1 mouse cellular context compared by ENCODE assay signal in the genomic region with DNA sequence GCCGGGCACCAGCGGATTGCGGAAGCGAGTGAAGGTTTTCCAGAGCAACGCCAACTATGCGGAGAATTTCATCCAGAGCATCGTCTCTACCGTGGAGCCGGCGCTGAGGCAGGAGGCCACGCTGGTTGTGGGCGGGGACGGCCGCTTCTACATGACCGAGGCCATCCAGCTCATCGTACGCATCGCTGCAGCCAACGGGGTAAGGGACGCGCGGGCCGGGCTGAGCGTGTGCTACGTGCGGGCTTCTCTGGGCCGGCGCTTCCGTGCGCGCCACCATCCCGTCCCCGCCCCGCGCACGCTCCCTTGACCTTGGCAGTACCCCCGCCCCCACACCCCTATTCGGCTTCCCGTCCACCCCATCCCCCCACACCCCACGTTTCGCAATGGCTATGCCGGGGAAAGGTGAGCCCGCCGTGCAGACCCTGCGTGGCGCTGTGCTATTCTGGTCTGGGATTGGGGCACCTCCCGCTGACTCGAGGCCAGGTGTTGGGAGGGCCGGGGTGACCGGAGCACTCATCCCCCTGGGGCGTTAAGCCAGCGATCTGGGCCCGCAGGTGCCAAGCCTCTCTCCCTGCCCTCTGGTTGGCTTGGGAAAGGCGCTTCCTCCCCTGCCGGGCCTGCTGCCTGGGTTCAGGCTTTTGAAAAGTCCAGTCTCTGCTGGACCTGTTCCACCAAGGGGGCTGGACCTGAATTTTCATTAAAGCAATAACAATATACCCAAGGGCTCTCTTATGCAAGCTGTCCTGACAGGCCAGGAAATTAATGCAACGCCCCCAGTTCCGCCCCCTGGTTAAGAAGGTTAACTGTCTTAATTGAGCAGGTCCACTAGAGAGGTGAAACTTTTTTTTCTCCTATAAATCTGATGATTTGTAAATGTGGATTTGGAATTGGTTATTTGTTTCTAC.
A peak's percentile ranks its signal among the peaks of the same experiment; 100 is the strongest.
TF ChIP-seq lines count a peak whose summit lies in the region.

Itgb3bp (minus strand) TSS at position 201 of the 905 bp plus-strand sequence.

TF ChIP-seq in CH12.LX, 34 proteins besides CTCF, POLR2A, EP300 and RAD21 (continued from another document):
- TF ChIP-seq BHLHE40 (IDR thresholded peaks at IDR 0.05; ENCODE audit: low read depth, low read length) (peak; percentile 59), MAX (IDR thresholded peaks at IDR 0.05; ENCODE audit: low read length) (peak; percentile 45; the same call in 1 of the 2 replicates), MAZ (IDR thresholded peaks at IDR 0.05; ENCODE audit: low read depth, low read length) (no peak), NELFE (IDR thresholded peaks at IDR 0.05; ENCODE audit: low read depth, low read length) (peak; percentile 7), ZC3H11A (IDR thresholded peaks at IDR 0.05; ENCODE audit: low read depth, low read length) (no peak), NRF1 (IDR thresholded peaks at IDR 0.05; ENCODE audit: low read depth, low read length) (peak; percentile 79), MXI1 (IDR thresholded peaks at IDR 0.05; ENCODE audit: low read depth, low read length) (peak; percentile 86), ELF1 (IDR thresholded peaks at IDR 0.05; ENCODE audit: low read depth, low read length) (peak; percentile 62; the same call in 1 of the 2 replicates), PAX5 (IDR thresholded peaks at IDR 0.05; ENCODE audit: low read length) (no peak), SMC3 (IDR thresholded peaks at IDR 0.05; ENCODE audit: low read depth, low read length) (no peak), CHD2 (IDR thresholded peaks at IDR 0.05; ENCODE audit: low read length) (peak; percentile 89), JUND (conservative IDR thresholded peaks at IDR 0.05; ENCODE audit: low read depth, low read length) (no peak), POLR2AphosphoS2 (IDR thresholded peaks at IDR 0.05; ENCODE audit: low read depth, low read length) (no peak)
